Comparison of ENCODE assay signal across 7 mouse cellular contexts in the genomic region with DNA sequence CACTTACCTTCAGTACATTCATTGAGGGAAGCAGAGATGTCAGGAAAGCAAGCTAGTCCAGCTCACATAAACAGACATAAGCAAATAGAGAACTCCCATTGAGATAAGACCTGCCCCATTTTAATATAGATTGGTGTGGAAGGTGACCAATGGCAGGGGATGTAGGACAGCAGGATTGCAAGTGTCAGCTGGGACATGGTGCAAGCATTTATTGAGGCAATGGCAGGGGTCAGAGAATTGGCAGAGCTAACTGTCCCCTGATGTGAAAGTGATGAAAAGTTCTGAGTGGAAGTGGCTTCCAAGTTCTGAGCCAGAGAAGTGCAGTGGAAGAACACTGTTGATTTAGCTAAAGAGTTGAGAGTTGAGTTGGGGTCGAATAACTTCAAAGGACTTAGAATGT. TPM values are rescaled to one million over a fixed set of nuclear protein-coding genes. Genes with fewer than 3 reads are reported as not detected.
DNase-seq lines count a peak whose midpoint lies in the region; ATAC-seq and TF ChIP-seq lines count a peak whose summit lies in the region.

A gene (minus strand): TSS at position 105 of the 400 bp plus-strand sequence.

- no peaks in the 10 kb centered on the region for H3K4me1 ChIP-seq in ES-Bruce4 (ENCODE audit: control insufficient read depth, insufficient read depth, low read length)
- H3K4me1 ChIP-seq in forebrain, embryonic 13.5 days: peaks cover 12% of the 10 kb centered on the region; the same call in 1 of the 2 replicates
- peaks cover 3% of the 10 kb centered on the region; the same call in 1 of the 2 replicates for H3K4me1 ChIP-seq in limb, embryonic 15.5 days

- H3K9ac ChIP-seq in ES-Bruce4 (ENCODE audit: low read depth, poor library complexity, severe bottlenecking): no peak within 1 kb of the TSS
- H3K9ac ChIP-seq in forebrain, embryonic 13.5 days: no peak within 1 kb of the TSS
- H3K9ac ChIP-seq in limb, embryonic 15.5 days: no peak within 1 kb of the TSS

- WGBS in forebrain, embryonic 13.5 days: 91% methylated on average over 1 of the region's 1 CpGs
- 92% methylated on average over 1 of the region's 1 CpGs for WGBS in limb, embryonic 15.5 days

- no peaks in the 10 kb centered on the region for H3K36me3 ChIP-seq in ES-Bruce4 (ENCODE audit: control insufficient read depth, insufficient read depth, low read length, poor library complexity, severe bottlenecking)
- peaks cover 6% of the 10 kb centered on the region; the same call in 1 of the 2 replicates for H3K36me3 ChIP-seq in forebrain, embryonic 13.5 days (ENCODE audit: poor library complexity, severe bottlenecking)
- no peaks in the 10 kb centered on the region for H3K36me3 ChIP-seq in limb, embryonic 15.5 days

- H3K27ac ChIP-seq in ES-Bruce4 (ENCODE audit: insufficient read depth, low read length): no peak within 1 kb of the TSS
- H3K27ac ChIP-seq in forebrain, embryonic 13.5 days: no peak within 1 kb of the TSS
- no peak within 1 kb of the TSS for H3K27ac ChIP-seq in limb, embryonic 15.5 days

- no peak within 1 kb of the TSS for H3K4me2 ChIP-seq in forebrain, embryonic 13.5 days
- H3K4me2 ChIP-seq in limb, embryonic 15.5 days: no peak within 1 kb of the TSS

- H3K27me3 ChIP-seq in ES-Bruce4 (ENCODE audit: control insufficient read depth, insufficient read depth, low read length, poor library complexity, severe bottlenecking): no peaks in the 10 kb centered on the region
- H3K27me3 ChIP-seq in forebrain, embryonic 13.5 days: no peaks in the 10 kb centered on the region
- H3K27me3 ChIP-seq in limb, embryonic 15.5 days: no peaks in the 10 kb centered on the region

- H3K4me3 ChIP-seq in ES-Bruce4 (ENCODE audit: low read depth, low read length): no peak within 1 kb of the TSS
- no peak within 1 kb of the TSS for H3K4me3 ChIP-seq in forebrain, embryonic 13.5 days
- no peak within 1 kb of the TSS for H3K4me3 ChIP-seq in limb, embryonic 15.5 days

- no peak for TF ChIP-seq CTCF in ES-Bruce4 (IDR thresholded peaks at IDR 0.05; ENCODE audit: low read depth, low read length)

- TF ChIP-seq POLR2A in ES-Bruce4 (IDR thresholded peaks at IDR 0.05; ENCODE audit: insufficient read depth, low read length): no peak

- H3K9me3 ChIP-seq in ES-Bruce4 (replicated peaks; ENCODE audit: control insufficient read depth, insufficient read depth, low read length, poor library complexity, severe bottlenecking): no peaks in the 10 kb centered on the region
- no peaks in the 10 kb centered on the region for H3K9me3 ChIP-seq in forebrain, embryonic 13.5 days (replicated peaks)
- no peaks in the 10 kb centered on the region for H3K9me3 ChIP-seq in limb, embryonic 15.5 days

- ATAC-seq in CD4-positive, CD25-positive, alpha-beta regulatory T cell, adult 4 months: no peak
- ATAC-seq in forebrain, embryonic 13.5 days: no peak
- ATAC-seq in hematopoietic stem cell, adult 5-6 weeks (replicated peaks in 1 of 2; ENCODE audit: insufficient read depth in 1 of 2, low FRiP score in 2 of 2, low TSS enrichment in 1 of 2, low read depth in 1 of 2, poor library complexity in 2 of 2, severe bottlenecking in 2 of 2): no peak
- ATAC-seq in limb, embryonic 15.5 days (ENCODE audit: insufficient number of reproducible peaks, low FRiP score, low TSS enrichment, low read depth): no peak

- no peak for DNase-seq in right cerebral cortex, postnatal 36 days (ENCODE audit: low spot score in 2 of 2)
- no peak for DNase-seq in retina, embryonic 14.5 days (ENCODE audit: low spot score)

- TF ChIP-seq EP300 in ES-Bruce4 (IDR thresholded peaks at IDR 0.05; ENCODE audit: insufficient read depth, low read depth, low read length): no peak

RNA-seq across cellular contexts. Expression of the gene that starts here (rescaled TPM):
- 10 to 100 TPM; 37.0 to 58.8 TPM for polyA plus RNA-seq in CD4-positive, CD25-positive, alpha-beta regulatory T cell, adult 4 months (2017; shearing (Covaris generic))
- polyA plus RNA-seq in ES-Bruce4 (2011; ENCODE audit: insufficient read depth, insufficient read length, low read depth, missing spikeins): 17.2 and 21.7 TPM in 2 replicates
- 33.9 and 46.5 TPM in 2 replicates for polyA plus RNA-seq in forebrain, embryonic 13.5 days (2015; fragmentation: Nextera tagmentation; extraction: Ambion mirVana)
- total RNA-seq in hematopoietic stem cell, adult 5-6 weeks (2017): 16.0 and 23.3 TPM in 2 replicates
- polyA plus RNA-seq in limb, embryonic 15.5 days (2015; fragmentation: Nextera tagmentation; extraction: Ambion mirVana): 41.0 and 44.1 TPM in 2 replicates
